Mouse (Mus musculus): ENCODE measurements around the gene Aip.

DNA sequence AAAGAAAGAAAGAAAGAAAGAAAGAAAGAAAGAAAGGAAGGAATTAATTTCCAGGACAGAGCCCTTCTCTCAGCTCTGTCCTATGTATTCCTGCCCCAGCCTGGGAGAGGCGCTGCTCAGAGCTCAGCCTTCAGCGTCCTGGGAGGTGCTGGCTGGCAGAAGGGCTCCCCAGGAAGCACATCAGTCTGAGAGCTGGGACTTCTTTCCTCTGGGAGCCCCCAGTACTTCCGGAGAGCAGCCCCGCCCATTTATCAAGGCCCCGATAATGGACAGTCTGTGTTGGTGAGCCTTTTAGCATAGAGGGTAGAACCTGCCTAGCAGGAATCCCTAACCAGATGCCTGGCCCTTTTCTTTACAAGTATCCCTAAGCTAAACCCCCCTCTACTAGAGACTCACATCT is 37.5 kb downstream of the Aip start:
- TF ChIP-seq CTCF (IDR thresholded peaks at IDR 0.05; ENCODE audit: extremely low read depth, insufficient read length, insufficient replicate concordance, low read depth, low read length) (no peak), POLR2A (IDR thresholded peaks at IDR 0.05; ENCODE audit: low read depth, low read length) (no peak)
